Mouse (Mus musculus) hindbrain, embryonic 16.5 days (tissue): ENCODE measurements at regions not wholly inside any gene's neighbourhood (a gene's known extent, or its start where the extent isn't known, plus 50 kb on each side); places are given as distances from the start of the nearest gene placed in this dataset.
"Not testable (repeated sequence)": the region's sequence is repeated elsewhere in the genome, so short reads cannot be mapped to it uniquely, and the experiment has no call there.

Experiments used
- ATAC-seq: fragments of 200-750 bp; cut with Nextera tagmentation; 2 replicates; pipeline ENCODE4 v1.8.0; 2017; ENCODE audit warnings: moderate TSS enrichment, moderate library complexity
- H3K27ac ChIP-seq: fragments of 300-500 bp; sonication (generic); 2 replicates; pipeline ENCODE4 v1.5.1; 2014; ENCODE audit warnings: low read depth, mild to moderate bottlenecking, control low read depth, low read length, moderate library complexity
- H3K27me3 ChIP-seq: fragments of 300-500 bp; sonication (generic); replicated peaks from 2 replicates; pipeline ENCODE4 v1.6.1; 2014; ENCODE audit warnings: low read length; ENCODE audit not compliant: control insufficient read depth, insufficient read depth
- H3K36me3 ChIP-seq: fragments of 300-500 bp; sonication (generic); 2 replicates; pipeline ENCODE4 v1.6.1; 2014; ENCODE audit warnings: mild to moderate bottlenecking, low read length, moderate library complexity, mixed read lengths; ENCODE audit not compliant: control insufficient read depth, insufficient read depth
- H3K4me1 ChIP-seq: fragments of 300-500 bp; sonication (generic); 2 replicates; pipeline ENCODE4 v1.6.1; 2014; ENCODE audit warnings: low read depth, low read length; ENCODE audit not compliant: control insufficient read depth, insufficient read depth
- H3K4me2 ChIP-seq: fragments of 300-500 bp; sonication (generic); 2 replicates; pipeline ENCODE4 v1.6.1; 2014; ENCODE audit warnings: mild to moderate bottlenecking, low read length, control low read depth, moderate library complexity
- H3K4me3 ChIP-seq: fragments of 300-500 bp; sonication (generic); 2 replicates; pipeline ENCODE4 v1.5.1; 2014; ENCODE audit warnings: mild to moderate bottlenecking, low read length, control low read depth, moderate library complexity
- H3K9ac ChIP-seq: fragments of 300-500 bp; sonication (generic); 2 replicates; pipeline ENCODE4 v1.6.1; 2014; ENCODE audit warnings: low read depth, mild to moderate bottlenecking, control low read depth, low read length, moderate library complexity
- H3K9me3 ChIP-seq: fragments of 300-500 bp; sonication (generic); 2 replicates; pipeline ENCODE4 v1.6.1; 2014; ENCODE audit warnings: mild to moderate bottlenecking, low read length, moderate library complexity; ENCODE audit not compliant: control insufficient read depth
- WGBS: fragments of 180-500 bp; shearing (Covaris S2); extraction: QIAGEN DNeasy Blood & Tissue Kit; methylation state at CpG from one replicate; pipeline ENCODE4 v1.1.7; 2014; 5-methylcytosine and 5-hydroxymethylcytosine counted together

- Histone ChIP-seq H3K4me1 (no peaks in the 10 kb centered on the region; the same call in 1 of the 2 replicates), H3K9ac (no peak overlapping the region), H3K4me3 (no peak overlapping the region), H3K27me3 (no peaks in the 10 kb centered on the region), H3K36me3 (no peaks in the 10 kb centered on the region), H3K4me2 (no peak overlapping the region), H3K27ac (no peak overlapping the region), H3K9me3 (no peaks in the 10 kb centered on the region)
- 71% methylated on average over 2 of the region's 2 CpGs for WGBS
- peak; percentile 64 for ATAC-seq
Observed at GRCm38 (mm10) chr5:68326998-68327593, 295.5 kb downstream of the Grxcr1 start.

- Histone ChIP-seq H3K36me3 (no peaks in the 10 kb centered on the region), H3K4me2 (no peak overlapping the region), H3K9me3 (no peaks in the 10 kb centered on the region), H3K4me1 (no peaks in the 10 kb centered on the region; the same call in 1 of the 2 replicates), H3K27me3 (no peaks in the 10 kb centered on the region), H3K4me3 (no peak overlapping the region), H3K27ac (no peak overlapping the region), H3K9ac (no peak overlapping the region)
- no peak for ATAC-seq
- 64% methylated on average over 3 of the region's 3 CpGs for WGBS
Observed at GRCm38 (mm10) chr5:68329311-68329710, 297.7 kb downstream of the Grxcr1 start.

GRCm38 (mm10) chr5:68329828-68330227 lies 298.2 kb downstream of the Grxcr1 start:
- Histone ChIP-seq H3K27ac (no peak overlapping the region), H3K36me3 (no peaks in the 10 kb centered on the region), H3K9me3 (no peaks in the 10 kb centered on the region), H3K9ac (no peak overlapping the region), H3K4me1 (no peaks in the 10 kb centered on the region; the same call in 1 of the 2 replicates), H3K27me3 (no peaks in the 10 kb centered on the region), H3K4me2 (no peak overlapping the region), H3K4me3 (no peak overlapping the region)
- 65% methylated on average over 2 of the region's 2 CpGs for WGBS
- ATAC-seq, result no peak

GRCm38 (mm10) chr5:68350921-68351320 lies 319.3 kb downstream of the Grxcr1 start:
- Histone ChIP-seq H3K4me2 (no peak overlapping the region), H3K9me3 (no peaks in the 10 kb centered on the region), H3K36me3 (no peaks in the 10 kb centered on the region), H3K27ac (no peak overlapping the region), H3K27me3 (no peaks in the 10 kb centered on the region), H3K4me3 (no peak overlapping the region), H3K4me1 (no peaks in the 10 kb centered on the region), H3K9ac (no peak overlapping the region)
- WGBS, result 60% methylated on average over 2 of the region's 2 CpGs
- ATAC-seq, result no peak

GRCm38 (mm10) chr5:68351793-68352192 lies 320.2 kb downstream of the Grxcr1 start:
- Histone ChIP-seq H3K4me2 (no peak overlapping the region), H3K9ac (no peak overlapping the region), H3K27ac (no peak overlapping the region), H3K9me3 (no peaks in the 10 kb centered on the region), H3K27me3 (no peaks in the 10 kb centered on the region), H3K4me1 (no peaks in the 10 kb centered on the region), H3K4me3 (no peak overlapping the region), H3K36me3 (no peaks in the 10 kb centered on the region)
- peak; percentile 81 for ATAC-seq
- WGBS, result 45% methylated on average over 5 of the region's 5 CpGs

GRCm38 (mm10) chr5:68353211-68353610 lies 321.6 kb downstream of the Grxcr1 start:
- no peaks in the 10 kb centered on the region for H3K27me3 ChIP-seq
- H3K4me3 ChIP-seq, result no peak overlapping the region
- 63% methylated on average over 4 of the region's 4 CpGs for WGBS
- H3K9ac ChIP-seq, result no peak overlapping the region
- H3K4me1 ChIP-seq, result no peaks in the 10 kb centered on the region
- H3K27ac ChIP-seq, result no peak overlapping the region
- no peaks in the 10 kb centered on the region for H3K36me3 ChIP-seq
- H3K9me3 ChIP-seq, result no peaks in the 10 kb centered on the region
- ATAC-seq, result peak; percentile 81; the same call in 1 of the 2 replicates
- no peak overlapping the region for H3K4me2 ChIP-seq

GRCm38 (mm10) chr5:68353816-68354215 lies 322.2 kb downstream of the Grxcr1 start:
- not testable (repeated sequence) for ATAC-seq, H3K4me2 ChIP-seq, H3K4me1 ChIP-seq, H3K36me3 ChIP-seq, H3K4me3 ChIP-seq, H3K27me3 ChIP-seq, H3K27ac ChIP-seq, H3K9me3 ChIP-seq, H3K9ac ChIP-seq
- 79% methylated on average over 3 of the region's 3 CpGs for WGBS

GRCm38 (mm10) chr5:68361581-68362211 lies 330.1 kb downstream of the Grxcr1 start:
- Histone ChIP-seq H3K9ac (no peak overlapping the region), H3K4me3 (no peak overlapping the region), H3K4me2 (no peak overlapping the region), H3K27ac (no peak overlapping the region), H3K36me3 (no peaks in the 10 kb centered on the region), H3K27me3 (no peaks in the 10 kb centered on the region), H3K9me3 (no peaks in the 10 kb centered on the region), H3K4me1 (no peaks in the 10 kb centered on the region)
- 0 out of 2 replicates have a peak, but pooled peaks have one; percentile 2 for ATAC-seq
- WGBS, result 78% methylated on average over 3 of the region's 3 CpGs

GRCm38 (mm10) chr5:68373082-68373481 lies 341.4 kb downstream of the Grxcr1 start:
- Histone ChIP-seq H3K4me3 (no peak overlapping the region), H3K9me3 (no peaks in the 10 kb centered on the region), H3K4me1 (no peaks in the 10 kb centered on the region), H3K27me3 (no peaks in the 10 kb centered on the region), H3K27ac (no peak overlapping the region), H3K9ac (no peak overlapping the region), H3K36me3 (no peaks in the 10 kb centered on the region), H3K4me2 (no peak overlapping the region)
- WGBS, result 76% methylated on average over 2 of the region's 2 CpGs
- peak; percentile 61; the same call in 1 of the 2 replicates for ATAC-seq
